Mouse (Mus musculus) cerebellum, adult 2 months (tissue): ENCODE results near the gene Tmbim1.

Experiments
- CTCF ChIP-seq: fragments of 200-500 bp; IDR thresholded peaks from 2 replicates; pipeline ENCODE4 v1.5.1; 2011; ENCODE audit warnings: low read depth, mild to moderate bottlenecking, control low read depth, low read length, moderate library complexity, borderline replicate concordance; ENCODE audit not compliant: insufficient read depth
- POLR2A ChIP-seq: fragments of 200-500 bp; IDR thresholded peaks from 2 replicates; pipeline ENCODE4 v1.6.1; 2011; ENCODE audit warnings: low read length, control low read depth, borderline replicate concordance; ENCODE audit not compliant: insufficient read depth

DNA sequence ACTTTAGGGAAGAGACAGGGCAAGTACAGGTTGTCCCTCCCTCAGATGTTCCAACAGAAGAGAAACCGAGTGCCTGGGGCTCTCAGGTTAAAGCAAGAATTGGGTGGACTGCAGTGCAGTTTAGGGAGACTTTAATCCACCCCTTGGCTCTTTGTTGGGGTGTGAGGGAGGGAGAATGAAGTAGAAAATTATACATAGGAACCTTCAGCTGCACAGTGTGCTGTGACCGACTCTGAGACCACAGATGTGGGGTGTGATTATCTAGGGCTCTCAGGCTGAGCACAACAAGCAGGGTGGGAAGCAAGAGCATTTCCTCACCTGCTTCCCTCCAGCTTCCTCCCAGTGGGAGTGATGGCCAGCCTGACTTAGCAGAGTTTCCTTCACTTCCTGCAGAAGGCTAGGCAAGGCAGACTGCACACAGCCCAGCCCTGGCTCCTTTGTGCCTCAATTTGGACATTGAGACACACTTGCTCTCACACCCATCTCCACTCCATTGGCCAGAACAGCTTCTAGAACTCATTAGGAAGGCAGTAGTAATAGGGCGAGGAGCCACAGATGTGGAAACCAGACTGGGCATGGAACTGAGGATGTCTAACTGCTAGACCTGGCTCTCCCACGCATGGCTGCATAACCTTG lies 25.7 kb upstream of the Tmbim1 start:
- TF ChIP-seq POLR2A, result no peak
- TF ChIP-seq CTCF, result no peak
